Mouse (Mus musculus): ENCODE measurements around the gene Foxr1. TPM values are rescaled to one million over a fixed set of nuclear protein-coding genes. Genes with fewer than 3 reads are reported as not detected.
"Not testable (repeated sequence)": the region's sequence is repeated elsewhere in the genome, so short reads cannot be mapped to it uniquely, and the experiment has no call there.

The Foxr1 gene
- polyA plus RNA-seq, 1 experiment from 2014 or later = not detected

DNA sequence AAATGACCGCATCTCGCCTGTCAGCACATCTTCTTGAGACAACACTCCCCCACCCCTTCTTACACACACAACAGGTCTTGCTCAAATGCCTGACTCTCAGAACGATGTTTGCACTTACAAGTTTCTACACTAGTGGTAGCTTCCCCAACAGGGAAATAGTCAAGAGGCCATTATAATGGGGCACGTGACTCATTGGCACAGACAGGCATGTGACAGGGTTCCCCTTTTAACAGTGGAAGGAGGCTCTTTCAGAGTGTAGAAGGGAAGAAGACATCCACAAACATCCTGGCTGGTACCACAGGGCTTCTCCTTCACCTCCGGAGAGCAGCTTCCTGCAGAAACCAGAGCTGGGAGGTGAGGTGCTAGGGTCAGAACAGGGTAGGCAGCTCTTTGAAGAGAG lies 21.0 kb upstream of the Foxr1 start:
- WGBS = 70% methylated on average over 5 of the region's 5 CpGs
- Histone ChIP-seq H3K27ac (ENCODE audit: low read length) (no peak overlapping the region), H3K9ac (ENCODE audit: low read length) (no peak overlapping the region), H3K36me3 (ENCODE audit: control insufficient read depth, insufficient read depth) (no peaks in the 10 kb centered on the region), H3K27me3 (ENCODE audit: control insufficient read depth, insufficient read depth, low read length) (peaks cover 4% of the 10 kb centered on the region; the same call in 1 of the 2 replicates), H3K4me1 (ENCODE audit: control insufficient read depth, insufficient read depth, low read length) (no peaks in the 10 kb centered on the region), H3K4me2 (ENCODE audit: low read depth, low read length) (no peak overlapping the region), H3K9me3 (replicated peaks; ENCODE audit: control insufficient read depth, low read length) (no peaks in the 10 kb centered on the region), H3K4me3 (ENCODE audit: low read length) (no peak overlapping the region)
- no peak for ATAC-seq (replicated peaks; ENCODE audit: extremely low read depth, insufficient read depth, low FRiP score)

DNA sequence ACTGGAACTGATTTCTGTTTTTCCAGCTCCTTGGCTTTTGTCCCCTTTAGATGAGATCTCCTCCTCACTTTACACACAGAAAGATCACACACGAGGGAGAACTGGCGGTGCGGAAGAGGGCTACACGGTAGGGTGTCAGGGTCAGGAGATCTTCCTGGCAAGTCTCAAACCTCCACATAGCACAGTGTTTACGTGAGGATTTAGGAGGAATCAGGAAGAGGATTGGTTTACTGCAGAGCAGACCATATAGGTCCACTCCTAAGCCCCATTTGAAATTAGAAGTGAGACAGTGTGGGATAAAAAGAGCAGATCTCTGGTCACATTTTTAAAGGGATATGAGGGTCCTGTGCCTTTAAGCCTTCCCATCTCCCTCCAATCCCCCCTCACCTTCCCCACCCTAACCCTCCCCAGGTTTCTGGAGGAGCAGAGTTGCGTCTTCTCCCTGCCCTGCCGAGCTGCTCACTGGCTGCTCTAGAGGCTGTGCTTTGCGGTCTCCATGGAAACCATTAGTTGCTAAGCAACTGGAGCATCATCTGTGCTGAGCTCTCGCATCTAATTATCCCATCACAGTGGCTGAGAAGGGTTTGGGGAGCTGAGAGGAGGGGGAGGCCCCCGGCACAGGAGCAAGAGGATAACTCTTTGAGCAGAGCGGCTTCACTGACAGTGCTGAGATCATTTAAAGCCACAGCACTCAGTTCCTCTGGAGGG lies 16.3 kb upstream of the Foxr1 start:
- Histone ChIP-seq H3K4me1 (ENCODE audit: control insufficient read depth, insufficient read depth, low read length) (peaks cover 3% of the 10 kb centered on the region; the same call in 1 of the 2 replicates), H3K27ac (ENCODE audit: low read length) (no peak overlapping the region), H3K9me3 (replicated peaks; ENCODE audit: control insufficient read depth, low read length) (no peaks in the 10 kb centered on the region), H3K36me3 (ENCODE audit: control insufficient read depth, insufficient read depth) (no peaks in the 10 kb centered on the region), H3K27me3 (ENCODE audit: control insufficient read depth, insufficient read depth, low read length) (peaks cover 19% of the 10 kb centered on the region), H3K4me2 (ENCODE audit: low read depth, low read length) (no peak overlapping the region), H3K9ac (ENCODE audit: low read length) (no peak overlapping the region), H3K4me3 (ENCODE audit: low read length) (no peak overlapping the region)
- WGBS = 13% methylated on average over 11 of the region's 11 CpGs
- ATAC-seq (replicated peaks; ENCODE audit: extremely low read depth, insufficient read depth, low FRiP score) = no peak

DNA sequence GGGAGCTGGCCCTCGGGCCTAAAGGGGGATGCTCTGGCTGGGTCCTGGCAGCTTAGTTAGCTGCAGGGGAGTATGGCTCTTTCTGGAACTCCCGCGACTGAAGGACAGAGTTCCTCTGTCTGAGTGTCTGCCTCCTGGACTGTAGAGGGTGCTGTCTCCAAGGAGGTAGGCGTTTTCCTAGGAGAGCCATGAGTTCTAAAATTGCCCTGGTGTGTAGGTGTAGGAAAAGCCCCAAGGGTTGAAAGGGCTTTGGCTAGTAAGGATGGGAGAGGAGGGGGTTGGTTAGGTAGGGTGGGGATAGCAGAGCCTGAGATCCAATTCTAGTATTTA lies 13.9 kb upstream of the Foxr1 start, which contains the start of gene Upk2:
TSS of gene Upk2 (minus strand) at position 86 of the 330 bp plus-strand sequence.
- H3K36me3 ChIP-seq (ENCODE audit: control insufficient read depth, insufficient read depth) = no peaks in the 10 kb centered on the region
- no peak for ATAC-seq (replicated peaks; ENCODE audit: extremely low read depth, insufficient read depth, low FRiP score)
- no peaks in the 10 kb centered on the region for H3K9me3 ChIP-seq (replicated peaks; ENCODE audit: control insufficient read depth, low read length)
- no peak within 1 kb of the TSS for H3K4me2 ChIP-seq (ENCODE audit: low read depth, low read length)
- no peak within 1 kb of the TSS for H3K9ac ChIP-seq (ENCODE audit: low read length)
- no peak within 1 kb of the TSS for H3K4me3 ChIP-seq (ENCODE audit: low read length)
- no peak within 1 kb of the TSS for H3K27ac ChIP-seq (ENCODE audit: low read length)
- H3K4me1 ChIP-seq (ENCODE audit: control insufficient read depth, insufficient read depth, low read length) = peaks cover 3% of the 10 kb centered on the region; the same call in 1 of the 2 replicates
- peaks cover 19% of the 10 kb centered on the region for H3K27me3 ChIP-seq (ENCODE audit: control insufficient read depth, insufficient read depth, low read length)
- 32% methylated on average over 4 of the region's 4 CpGs for WGBS

DNA sequence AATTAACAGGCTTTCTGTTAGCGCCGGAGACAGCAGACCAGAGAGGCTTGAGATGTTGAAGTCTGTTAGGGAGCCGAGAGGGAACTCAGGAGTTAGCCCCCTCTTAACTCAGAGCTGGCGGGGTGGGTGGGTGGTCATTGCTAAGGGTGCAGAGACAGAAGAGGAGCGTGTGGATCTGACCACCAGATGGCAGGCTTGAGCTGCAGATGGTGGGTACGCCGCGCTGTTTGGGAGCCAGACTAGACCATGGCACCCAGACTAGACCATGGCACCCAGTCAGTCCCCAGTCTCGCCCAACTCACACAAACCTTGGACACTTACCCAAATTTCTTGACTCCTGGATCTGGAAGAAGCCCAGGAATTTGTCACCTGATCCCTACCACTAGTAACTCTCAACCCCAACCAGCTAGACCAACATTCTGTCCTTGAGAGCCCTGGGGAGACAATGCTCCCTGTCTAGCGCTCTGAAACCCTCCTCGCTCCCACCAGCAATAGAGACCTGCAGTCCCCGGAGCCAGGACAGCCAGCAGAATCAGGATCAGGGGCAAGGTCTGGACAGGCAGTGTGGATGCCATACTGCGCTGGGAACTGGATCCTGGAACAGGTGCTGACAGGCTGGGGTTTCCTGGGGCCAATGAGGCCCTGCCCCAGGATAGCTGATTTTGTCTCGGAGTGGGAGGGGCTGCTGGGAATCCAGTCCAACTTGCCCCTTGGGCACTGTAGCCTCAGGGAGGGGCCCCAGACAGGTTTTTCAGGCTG lies 13.4 kb upstream of the Foxr1 start:
- WGBS = 10% methylated on average over 14 of the region's 14 CpGs
- H3K36me3 ChIP-seq (ENCODE audit: control insufficient read depth, insufficient read depth) = no peaks in the 10 kb centered on the region

DNA sequence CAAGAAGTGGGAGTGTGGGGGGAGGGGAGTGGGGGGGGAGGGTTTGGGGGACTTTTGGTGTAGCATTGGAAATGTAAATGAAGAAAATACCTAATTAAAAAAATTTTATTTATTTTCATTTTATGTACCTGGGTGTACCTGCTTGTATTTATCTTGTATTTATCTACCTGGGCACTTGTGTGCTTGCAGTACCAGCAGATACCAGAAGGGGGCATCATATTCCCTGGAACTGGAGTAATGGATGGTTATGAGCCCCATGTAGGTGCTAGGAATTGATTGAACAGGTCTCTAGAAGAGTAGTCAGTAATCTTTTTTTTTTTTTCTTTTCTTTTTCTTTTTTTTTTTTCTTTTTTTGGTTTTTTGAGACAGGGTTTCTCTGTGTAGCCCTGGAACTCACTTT lies 9.5 kb upstream of the Foxr1 start:
- Histone ChIP-seq H3K27me3 (ENCODE audit: control insufficient read depth, insufficient read depth, low read length) (peaks cover 15% of the 10 kb centered on the region), H3K9ac (ENCODE audit: low read length) (no peak overlapping the region), H3K4me1 (ENCODE audit: control insufficient read depth, insufficient read depth, low read length) (peaks cover 3% of the 10 kb centered on the region; the same call in 1 of the 2 replicates), H3K4me3 (ENCODE audit: low read length) (no peak overlapping the region), H3K9me3 (replicated peaks; ENCODE audit: control insufficient read depth, low read length) (no peaks in the 10 kb centered on the region), H3K27ac (ENCODE audit: low read length) (no peak overlapping the region), H3K4me2 (ENCODE audit: low read depth, low read length) (no peak overlapping the region), H3K36me3 (ENCODE audit: control insufficient read depth, insufficient read depth) (no peaks in the 10 kb centered on the region)
- no peak for ATAC-seq (replicated peaks; ENCODE audit: extremely low read depth, insufficient read depth, low FRiP score)

More for the DNA sequence above, 13.4 kb upstream of the Foxr1 start:
- Histone ChIP-seq H3K9ac (ENCODE audit: low read length) (no peak overlapping the region), H3K4me1 (ENCODE audit: control insufficient read depth, insufficient read depth, low read length) (peaks cover 3% of the 10 kb centered on the region; the same call in 1 of the 2 replicates), H3K9me3 (replicated peaks; ENCODE audit: control insufficient read depth, low read length) (no peaks in the 10 kb centered on the region), H3K27me3 (ENCODE audit: control insufficient read depth, insufficient read depth, low read length) (peaks cover 19% of the 10 kb centered on the region), H3K27ac (ENCODE audit: low read length) (no peak overlapping the region), H3K4me3 (ENCODE audit: low read length) (no peak overlapping the region), H3K4me2 (ENCODE audit: low read depth, low read length) (no peak overlapping the region)
- ATAC-seq (replicated peaks; ENCODE audit: extremely low read depth, insufficient read depth, low FRiP score) = peak; percentile 83

DNA sequence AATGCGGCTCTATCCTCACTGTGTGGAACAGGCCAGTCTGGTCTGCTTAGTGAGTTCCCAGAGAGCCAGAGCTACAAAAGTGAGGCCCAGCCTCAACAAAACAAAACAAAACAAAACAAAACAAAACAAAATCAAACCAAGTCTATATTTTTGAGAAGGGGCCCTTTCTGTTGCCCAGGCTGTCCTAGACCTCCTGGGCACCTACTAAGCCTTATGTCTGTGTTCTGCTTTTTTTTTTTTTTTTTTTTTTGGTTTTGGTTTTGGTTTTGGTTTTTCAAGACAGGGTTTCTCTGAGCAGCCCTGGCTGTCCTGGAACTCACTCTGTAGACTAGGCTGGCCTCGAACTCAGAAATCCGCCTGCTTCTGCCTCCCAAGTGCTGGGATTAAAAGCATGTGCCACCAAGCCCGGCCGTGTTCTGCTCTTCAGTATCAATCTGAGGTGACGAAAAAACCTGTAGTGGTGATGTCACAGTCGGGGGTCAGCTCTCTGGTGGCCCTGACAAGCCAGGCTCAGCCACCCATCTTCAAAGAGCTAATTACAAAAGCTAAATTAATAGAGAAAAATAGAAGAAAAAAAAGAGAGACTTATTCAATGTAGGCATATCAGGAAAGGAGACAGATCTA lies 3.6 kb upstream of the Foxr1 start:
- H3K27ac ChIP-seq (ENCODE audit: low read length); H3K4me3 ChIP-seq (ENCODE audit: low read length); H3K9me3 ChIP-seq (replicated peaks; ENCODE audit: control insufficient read depth, low read length); ATAC-seq (replicated peaks; ENCODE audit: extremely low read depth, insufficient read depth, low FRiP score); H3K9ac ChIP-seq (ENCODE audit: low read length); H3K4me2 ChIP-seq (ENCODE audit: low read depth, low read length); H3K4me1 ChIP-seq (ENCODE audit: control insufficient read depth, insufficient read depth, low read length); H3K27me3 ChIP-seq (ENCODE audit: control insufficient read depth, insufficient read depth, low read length); H3K36me3 ChIP-seq (ENCODE audit: control insufficient read depth, insufficient read depth): not testable (repeated sequence)
- 78% methylated on average over 7 of the region's 7 CpGs for WGBS

DNA sequence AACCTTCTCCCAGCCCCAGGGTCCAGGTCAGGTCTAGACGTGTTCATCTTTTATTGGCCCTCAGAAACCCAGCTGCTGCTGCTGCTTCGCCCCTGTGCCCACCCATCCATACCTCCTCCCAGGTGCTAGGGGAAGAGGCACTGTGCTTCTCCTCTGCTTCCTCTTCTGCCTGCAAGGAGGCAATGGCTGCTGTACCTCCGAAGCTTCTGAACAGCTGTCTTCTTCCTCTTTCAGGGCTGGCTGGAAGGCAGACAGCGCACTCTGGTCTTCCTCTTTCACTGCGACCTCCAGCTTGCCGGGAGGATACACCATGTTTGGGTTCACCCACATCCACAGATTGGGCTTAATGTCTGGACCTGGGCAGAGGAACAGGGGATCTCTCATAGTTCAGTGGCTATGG lies 5.2 kb downstream of the Foxr1 start:
- Histone ChIP-seq H3K9ac (ENCODE audit: low read length) (no peak overlapping the region), H3K4me1 (ENCODE audit: control insufficient read depth, insufficient read depth, low read length) (no peaks in the 10 kb centered on the region), H3K9me3 (replicated peaks; ENCODE audit: control insufficient read depth, low read length) (no peaks in the 10 kb centered on the region), H3K36me3 (ENCODE audit: control insufficient read depth, insufficient read depth) (no peaks in the 10 kb centered on the region), H3K4me3 (ENCODE audit: low read length) (no peak overlapping the region), H3K4me2 (ENCODE audit: low read depth, low read length) (no peak overlapping the region), H3K27me3 (ENCODE audit: control insufficient read depth, insufficient read depth, low read length) (no peaks in the 10 kb centered on the region), H3K27ac (ENCODE audit: low read length) (no peak overlapping the region)
- no peak for ATAC-seq (replicated peaks; ENCODE audit: extremely low read depth, insufficient read depth, low FRiP score)
- WGBS = 71% methylated on average over 6 of the region's 6 CpGs

DNA sequence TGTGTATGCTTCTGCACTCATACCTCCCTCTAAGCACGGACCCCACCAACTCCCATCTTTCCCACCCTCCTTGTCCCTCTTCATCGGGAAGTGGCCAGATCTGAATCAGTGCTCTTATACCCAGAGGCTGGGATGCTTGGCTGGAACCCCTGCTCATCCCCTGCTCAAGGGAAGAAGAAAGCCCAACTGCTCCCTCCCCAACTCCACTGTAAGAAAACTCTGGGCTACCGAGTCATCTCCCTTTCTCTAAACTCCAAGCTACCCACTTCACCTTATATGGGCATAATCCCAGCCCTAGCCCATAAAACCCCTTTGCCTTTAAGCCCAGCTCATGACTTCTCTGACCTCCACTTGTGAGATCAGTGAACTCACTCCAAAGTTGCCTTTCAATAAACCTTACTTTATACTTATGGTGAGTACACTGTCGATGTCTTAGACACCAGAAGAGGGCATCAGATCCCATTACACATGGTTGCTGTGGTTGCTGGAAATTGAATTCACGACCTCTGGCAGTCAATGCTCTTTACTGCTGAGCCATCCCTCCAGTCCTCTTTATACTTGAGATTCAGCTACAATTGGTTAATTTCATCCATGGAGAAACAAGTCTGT lies 8.3 kb downstream of the Foxr1 start:
- H3K4me2 ChIP-seq (ENCODE audit: low read depth, low read length) = no peak overlapping the region
- WGBS = 53% methylated on average over 5 of the region's 5 CpGs
- H3K4me3 ChIP-seq (ENCODE audit: low read length) = no peak overlapping the region
- no peak overlapping the region for H3K9ac ChIP-seq (ENCODE audit: low read length)
- no peaks in the 10 kb centered on the region for H3K27me3 ChIP-seq (ENCODE audit: control insufficient read depth, insufficient read depth, low read length)
- H3K9me3 ChIP-seq (replicated peaks; ENCODE audit: control insufficient read depth, low read length) = no peaks in the 10 kb centered on the region
- no peaks in the 10 kb centered on the region for H3K4me1 ChIP-seq (ENCODE audit: control insufficient read depth, insufficient read depth, low read length)
- H3K27ac ChIP-seq (ENCODE audit: low read length) = no peak overlapping the region
- ATAC-seq (replicated peaks; ENCODE audit: extremely low read depth, insufficient read depth, low FRiP score) = no peak
- no peaks in the 10 kb centered on the region for H3K36me3 ChIP-seq (ENCODE audit: control insufficient read depth, insufficient read depth)

Measured in heart, embryonic 16.5 days (tissue).